In genomic region chr8:8852656-8853366, GRCm38 (mm10) we compare ENCODE assay signal across 18 mouse cellular contexts.
DNase-seq lines count a peak whose midpoint lies in the region; ATAC-seq and TF ChIP-seq lines count a peak whose summit lies in the region.
"Had no signal": no experiment of that assay in that cellular context is flagged by ENCODE, and none has a peak within 500 bp of the region (broad histone marks: within the 10 kb centered on the region; RNA-seq: fewer than 3 reads in every experiment).

No protein-coding gene starts in this region.

- peaks cover 7% of the 10 kb centered on the region for H3K4me1 ChIP-seq in forebrain, embryonic 13.5 days
- H3K4me1 ChIP-seq in forebrain, embryonic 15.5 days = 0 out of 2 replicates have a peak, but pooled peaks cover 6% of the 10 kb centered on the region
- H3K4me1 ChIP-seq in lung, embryonic 16.5 days (replicated peaks; ENCODE audit: control insufficient read depth, insufficient read depth, low read length) = peaks cover 10% of the 10 kb centered on the region; the same call in 1 of the 2 replicates
- no peaks in the 10 kb centered on the region for H3K4me1 ChIP-seq in lung, postnatal 0 days (ENCODE audit: insufficient read depth, low read depth, low read length)
- H3K4me1 ChIP-seq: embryonic facial prominence, embryonic 12.5 days; hindbrain, embryonic 15.5 days had no signal

- 29% methylated on average over 7 of the region's 7 CpGs for WGBS in forebrain, embryonic 13.5 days
- 33% methylated on average over 7 of the region's 7 CpGs for WGBS in forebrain, embryonic 15.5 days
- WGBS in lung, embryonic 16.5 days = 27% methylated on average over 7 of the region's 7 CpGs
- WGBS in lung, postnatal 0 days = 28% methylated on average over 7 of the region's 7 CpGs

- H3K36me3 ChIP-seq in forebrain, embryonic 13.5 days (ENCODE audit: poor library complexity, severe bottlenecking) = no peaks in the 10 kb centered on the region
- H3K36me3 ChIP-seq in forebrain, embryonic 15.5 days = no peaks in the 10 kb centered on the region
- no peaks in the 10 kb centered on the region for H3K36me3 ChIP-seq in lung, embryonic 16.5 days (ENCODE audit: control insufficient read depth, insufficient read depth, low read length)
- H3K36me3 ChIP-seq in lung, postnatal 0 days (ENCODE audit: insufficient read depth, low read length) = no peaks in the 10 kb centered on the region
- H3K36me3 ChIP-seq: embryonic facial prominence, embryonic 12.5 days; heart, embryonic 12.5 days; hindbrain, embryonic 15.5 days had no signal

- H3K4me2 ChIP-seq in forebrain, embryonic 13.5 days = no peak overlapping the region
- no peak overlapping the region for H3K4me2 ChIP-seq in forebrain, embryonic 15.5 days (replicated peaks)
- H3K4me2 ChIP-seq in lung, embryonic 16.5 days (ENCODE audit: low read depth, low read length) = no peak overlapping the region
- H3K4me2 ChIP-seq in lung, postnatal 0 days (replicated peaks; ENCODE audit: low read depth, low read length) = no peak overlapping the region
- H3K4me2 ChIP-seq: embryonic facial prominence, embryonic 12.5 days; heart, embryonic 12.5 days; hindbrain, embryonic 15.5 days had no signal

- H3K27me3 ChIP-seq in forebrain, embryonic 13.5 days = 0 out of 2 replicates have a peak, but pooled peaks cover 17% of the 10 kb centered on the region
- H3K27me3 ChIP-seq in forebrain, embryonic 15.5 days = no peaks in the 10 kb centered on the region
- no peaks in the 10 kb centered on the region for H3K27me3 ChIP-seq in lung, embryonic 16.5 days (ENCODE audit: control insufficient read depth, insufficient read depth, low read depth, low read length)
- H3K27me3 ChIP-seq in lung, postnatal 0 days (replicated peaks; ENCODE audit: insufficient read depth, low read length) = no peaks in the 10 kb centered on the region
- H3K27me3 ChIP-seq: embryonic facial prominence, embryonic 12.5 days; heart, embryonic 12.5 days; hindbrain, embryonic 15.5 days had no signal

- H3K27ac ChIP-seq in forebrain, embryonic 13.5 days = no peak overlapping the region
- H3K27ac ChIP-seq in forebrain, embryonic 15.5 days (replicated peaks) = no peak overlapping the region
- H3K27ac ChIP-seq in lung, embryonic 16.5 days (ENCODE audit: low read length) = no peak overlapping the region
- H3K27ac ChIP-seq in lung, postnatal 0 days (ENCODE audit: low read length) = no peak overlapping the region
- H3K27ac ChIP-seq: embryonic facial prominence, embryonic 12.5 days; hindbrain, embryonic 15.5 days had no signal

- H3K9ac ChIP-seq in forebrain, embryonic 13.5 days = no peak overlapping the region
- no peak overlapping the region for H3K9ac ChIP-seq in forebrain, embryonic 15.5 days (replicated peaks)
- no peak overlapping the region for H3K9ac ChIP-seq in lung, embryonic 16.5 days (ENCODE audit: low read length)
- H3K9ac ChIP-seq in lung, postnatal 0 days (replicated peaks; ENCODE audit: low read depth) = no peak overlapping the region
- H3K9ac ChIP-seq: embryonic facial prominence, embryonic 12.5 days; heart, embryonic 12.5 days; hindbrain, embryonic 15.5 days had no signal

- no peak for DNase-seq in lung, postnatal 0 days (ENCODE audit: low spot score)
- peak; percentile 50 for DNase-seq in brain, embryonic 14.5 days (ENCODE audit: low read depth)
- peak; percentile 41 for DNase-seq in mesoderm, embryonic 11.5 days (ENCODE audit: low read depth, low spot score)
- DNase-seq in frontal cortex, postnatal 36 days (ENCODE audit: low spot score in 2 of 2) = no peak
- DNase-seq: adrenal gland, adult 2 months; adrenal gland, postnatal 25 days; cerebellum, adult 2 months; cerebellum, postnatal 10 days; embryo, embryonic 11 days; gastrocnemius, postnatal 10 days; heart, postnatal 36 days had no signal

- TF ChIP-seq POLR2A in brain, embryonic 14.5 days (IDR thresholded peaks at IDR 0.05; ENCODE audit: borderline replicate concordance, extremely low read depth, insufficient read depth, insufficient read length, poor library complexity, severe bottlenecking) = no peak

- H3K4me3 ChIP-seq in forebrain, embryonic 13.5 days = no peak overlapping the region
- H3K4me3 ChIP-seq in forebrain, embryonic 15.5 days = no peak overlapping the region
- no peak overlapping the region for H3K4me3 ChIP-seq in lung, embryonic 16.5 days (ENCODE audit: low read length)
- H3K4me3 ChIP-seq in lung, postnatal 0 days (ENCODE audit: low read depth, low read length) = no peak overlapping the region
- H3K4me3 ChIP-seq: embryonic facial prominence, embryonic 12.5 days; heart, embryonic 12.5 days; hindbrain, embryonic 15.5 days had no signal

- no peak for TF ChIP-seq EP300 in lung, postnatal 0 days (IDR thresholded peaks at IDR 0.05)

- ATAC-seq in forebrain, embryonic 13.5 days = peak; percentile 6; the same call in 1 of the 2 replicates
- no peak for ATAC-seq in forebrain, embryonic 15.5 days (replicated peaks)
- peak; percentile 47; the same call in 1 of the 2 replicates for ATAC-seq in lung, embryonic 16.5 days (ENCODE audit: low read depth)
- ATAC-seq in lung, postnatal 0 days = no peak; the same call in 1 of the 2 replicates
- ATAC-seq: intestine, embryonic 16.5 days had no signal

- no peak for TF ChIP-seq CTCF in lung, postnatal 0 days (IDR thresholded peaks at IDR 0.05)
- no peak for TF ChIP-seq CTCF in brain, embryonic 14.5 days (IDR thresholded peaks at IDR 0.05; ENCODE audit: borderline replicate concordance, extremely low read depth, insufficient read depth, insufficient read length)

- H3K9me3 ChIP-seq in forebrain, embryonic 13.5 days (replicated peaks) = no peaks in the 10 kb centered on the region
- no peaks in the 10 kb centered on the region for H3K9me3 ChIP-seq in forebrain, embryonic 15.5 days
- H3K9me3 ChIP-seq in lung, embryonic 16.5 days (ENCODE audit: control insufficient read depth, low read length) = no peaks in the 10 kb centered on the region
- H3K9me3 ChIP-seq in lung, postnatal 0 days (ENCODE audit: low read length) = no peaks in the 10 kb centered on the region
- H3K9me3 ChIP-seq: embryonic facial prominence, embryonic 12.5 days; heart, embryonic 12.5 days; hindbrain, embryonic 15.5 days had no signal

Comparison
In these comparisons a context has a peak if more than half of its experiments do, and no peak if none do; other contexts are left out.
1. ATAC-seq: peak in forebrain, embryonic 13.5 days (single experiment) and lung, embryonic 16.5 days (single experiment); none in forebrain, embryonic 15.5 days (single experiment) and lung, postnatal 0 days (single experiment).
2. DNase-seq: peak in brain, embryonic 14.5 days (single experiment) and mesoderm, embryonic 11.5 days (single experiment); none in lung, postnatal 0 days (single experiment) and frontal cortex, postnatal 36 days (0 of 2).